Mouse (Mus musculus) ES-CJ7 (cell line): ENCODE data around the gene Vmn2r93.

Experiments used
- DNase-seq: peaks from one replicate; pipeline ENCODE4 v3.0.0; 2011; ENCODE audit warnings: low read depth, low spot score

Vmn2r93 gene

GRCm38 (mm10) chr17:18297799-18298198, at the start of gene Vmn2r93:
Gene Vmn2r93 (plus strand): TSS chr17:18298099.
- no peak for DNase-seq

DNA sequence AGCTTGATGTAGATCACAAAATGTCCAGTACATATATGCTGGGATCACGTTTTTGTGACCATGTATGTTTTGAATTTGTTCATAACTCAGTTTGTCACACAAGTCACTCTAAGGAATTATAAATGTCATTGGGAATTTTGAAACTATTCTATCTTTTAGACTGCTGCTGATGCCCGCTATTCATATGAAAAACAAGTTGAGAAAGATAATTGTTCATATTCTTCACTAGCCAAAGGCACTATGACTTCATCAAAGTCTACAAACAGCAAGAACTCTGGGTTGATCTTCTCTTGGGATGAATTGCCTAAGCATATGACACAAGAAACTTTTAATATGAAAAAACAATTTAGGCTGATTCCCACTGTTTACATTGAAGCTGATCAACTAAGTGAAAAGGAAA, 20.2 kb upstream of the Vmn2r93 start, which contains the start of gene Vmn2r94:
Gene Vmn2r94 (minus strand): TSS at position 101 of the 400 bp plus-strand sequence.
- DNase-seq: no peak

- DNase-seq: no peak
These were observed 25.1 kb downstream of the Vmn2r93 start for GRCm38 (mm10) chr17:18323031-18323430.

DNA sequence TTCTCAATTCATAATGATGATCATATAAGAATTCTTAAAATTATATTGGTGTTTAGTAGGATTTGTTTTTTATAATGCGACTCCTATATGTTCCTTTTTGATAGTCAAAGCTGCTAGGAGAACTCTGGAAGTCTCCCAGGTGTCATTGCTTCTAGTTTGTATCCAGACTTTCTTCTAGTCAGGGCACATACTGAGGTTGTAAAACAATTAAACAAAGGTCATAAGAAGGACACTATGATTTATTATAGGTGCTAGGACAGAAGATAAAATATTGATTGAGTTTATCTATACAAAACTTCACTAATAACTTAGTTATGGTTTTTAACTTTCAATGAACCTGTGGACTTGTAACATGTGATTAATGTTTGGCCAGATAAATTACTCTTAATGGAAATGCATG, 62.1 kb downstream of the Vmn2r93 start:
- DNase-seq: no peak

GRCm38 (mm10) chr17:18360602-18361001, 62.7 kb downstream of the Vmn2r93 start:
- no peak for DNase-seq
